ENCODE assay signal across 9 mouse cellular contexts in the genomic region with DNA sequence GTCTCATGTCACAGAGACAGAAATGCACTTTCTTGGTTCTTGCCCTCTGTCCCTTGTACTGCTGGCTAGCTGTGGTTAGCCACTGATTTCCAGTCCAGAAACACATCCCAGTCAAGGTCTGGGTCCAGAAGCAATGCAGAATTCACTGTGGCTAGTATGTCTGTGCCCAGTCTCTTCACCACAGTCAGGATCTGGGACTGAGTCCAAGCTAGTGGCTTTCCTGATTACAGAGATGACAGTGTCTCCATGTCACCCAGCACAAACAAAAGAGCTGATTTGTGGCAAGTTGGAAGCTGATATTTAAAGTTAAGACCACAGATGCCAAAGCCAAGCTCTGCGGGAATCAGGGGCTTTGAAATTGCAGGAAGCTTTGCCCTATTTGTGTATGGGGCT. TPM values are rescaled to one million over a fixed set of nuclear protein-coding genes. Genes with fewer than 3 reads are reported as not detected.
A peak's percentile ranks its signal among the peaks of the same experiment; 100 is the strongest.
DNase-seq lines count a peak whose midpoint lies in the region; ATAC-seq and TF ChIP-seq lines count a peak whose summit lies in the region.
"Had no signal": no experiment of that assay in that cellular context is flagged by ENCODE, and none has a peak within 500 bp of the region (broad histone marks: within the 10 kb centered on the region; RNA-seq: fewer than 3 reads in every experiment).

No protein-coding gene starts in this region.

- no peak overlapping the region for H3K27ac ChIP-seq in kidney, postnatal 0 days
- H3K27ac ChIP-seq in thymus, adult 2 months (ENCODE audit: control insufficient read depth, insufficient read depth, low read length), result no peak overlapping the region

- WGBS in kidney, postnatal 0 days, result 18% methylated on average over 1 of the region's 1 CpGs
- WGBS in thymus, adult 2 months, result 13% methylated on average over 1 of the region's 1 CpGs

- no peak overlapping the region for H3K4me3 ChIP-seq in kidney, postnatal 0 days (replicated peaks; ENCODE audit: low read depth, low read length)
- no peak overlapping the region for H3K4me3 ChIP-seq in thymus, adult 2 months (ENCODE audit: control insufficient read depth, insufficient read depth, low read length)

- ATAC-seq in kidney, postnatal 0 days (replicated peaks; ENCODE audit: low FRiP score, low read depth), result no peak
- peak; percentile 42 to 53; a peak in 3 of 4 replicates for ATAC-seq in hematopoietic stem cell, adult 5-6 weeks (replicated peaks in 1 of 2; ENCODE audit: insufficient read depth in 1 of 2, low FRiP score in 2 of 2, low TSS enrichment in 1 of 2, low read depth in 1 of 2, poor library complexity in 2 of 2, severe bottlenecking in 2 of 2)
- ATAC-seq in megakaryocyte, adult 5-6 weeks (ENCODE audit: poor library complexity, severe bottlenecking), result no peak

- H3K36me3 ChIP-seq in kidney, postnatal 0 days (ENCODE audit: insufficient read depth, low read length), result no peaks in the 10 kb centered on the region
- H3K36me3 ChIP-seq in thymus, adult 2 months (ENCODE audit: control insufficient read depth, insufficient read depth, low read length), result no peaks in the 10 kb centered on the region

- no peak overlapping the region for H3K4me2 ChIP-seq in kidney, postnatal 0 days (ENCODE audit: low read length)

- no peak overlapping the region for H3K9ac ChIP-seq in kidney, postnatal 0 days (ENCODE audit: low read depth, low read length)

- no peak for TF ChIP-seq CTCF in kidney, postnatal 0 days (IDR thresholded peaks at IDR 0.05; ENCODE audit: low read depth)
- no peak for TF ChIP-seq CTCF in thymus, adult 2 months (IDR thresholded peaks at IDR 0.05; ENCODE audit: borderline replicate concordance, control insufficient read depth, extremely low read depth, insufficient read depth, low read length, poor library complexity)

- no peak for TF ChIP-seq POLR2A in thymus, adult 2 months (IDR thresholded peaks at IDR 0.05; ENCODE audit: control insufficient read depth, extremely low read depth, insufficient read depth, low read length, poor library complexity)

- peak; percentile 16 for DNase-seq in kidney, postnatal 0 days (ENCODE audit: low spot score)
- DNase-seq in kidney, adult 9 months, result no peak
- peak; percentile 90 to 91 for DNase-seq in cerebellum, postnatal 10 days
- DNase-seq in lung, postnatal 4 days, result peak; percentile 45 to 47
- no peak for DNase-seq in thymus, adult 2 months
- no peak for DNase-seq in thymus, postnatal 10 days (ENCODE audit: low spot score in 2 of 2)

- no peaks in the 10 kb centered on the region for H3K9me3 ChIP-seq in kidney, postnatal 0 days (replicated peaks; ENCODE audit: low read length)

- H3K27me3 ChIP-seq in kidney, postnatal 0 days (ENCODE audit: insufficient read depth, low read length), result no peaks in the 10 kb centered on the region
- no peaks in the 10 kb centered on the region for H3K27me3 ChIP-seq in thymus, adult 2 months (ENCODE audit: control insufficient read depth, insufficient read depth, low read length)

- H3K4me1 ChIP-seq in kidney, postnatal 0 days (replicated peaks; ENCODE audit: insufficient read depth, low read length), result no peaks in the 10 kb centered on the region
- H3K4me1 ChIP-seq in thymus, adult 2 months (replicated peaks; ENCODE audit: control insufficient read depth, insufficient read depth, low read length), result no peaks in the 10 kb centered on the region

RNA-seq across cellular contexts. Expression of gene Gucy1b2, which starts 39.4 kb away (rescaled TPM):
- not detected in 2 replicates for polyA plus RNA-seq in kidney, postnatal 0 days (2015; fragmentation: Nextera tagmentation; extraction: Ambion mirVana)
- not detected in 2 replicates for total RNA-seq in hematopoietic stem cell, adult 5-6 weeks (2017)
- total RNA-seq in megakaryocyte, adult 5-6 weeks (2015), result not detected in 2 replicates
- total RNA-seq in megakaryocyte, adult 5-6 weeks (2017), result not detected in 2 replicates
- polyA plus RNA-seq in thymus, adult 2 months (2012; rRNA removed), result 0.08 and 0.09 TPM in 2 replicates
- total RNA-seq: MEL had no signal

Comparison
In these comparisons a context has a peak if more than half of its experiments do, and no peak if none do; other contexts are left out.
1. DNase-seq: peak in kidney, postnatal 0 days (single experiment), cerebellum, postnatal 10 days (2 of 2) and lung, postnatal 4 days (2 of 2); none in kidney, adult 9 months (single experiment), thymus, adult 2 months (single experiment) and thymus, postnatal 10 days (0 of 2).
2. ATAC-seq: peak in hematopoietic stem cell, adult 5-6 weeks (2 of 2); none in kidney, postnatal 0 days (single experiment) and megakaryocyte, adult 5-6 weeks (single experiment).